Mouse (Mus musculus): ENCODE results near the gene Slc30a4. TPM values are rescaled to one million over a fixed set of nuclear protein-coding genes. Genes with fewer than 3 reads are reported as not detected.

The Slc30a4 gene
- polyA plus RNA-seq (2015; fragmentation: Nextera tagmentation; extraction: Ambion mirVana) = 6.1 and 6.3 TPM in 2 replicates

GRCm38 (mm10) chr2:122702181-122703036 lies at the start of gene Slc30a4:
Gene Slc30a4 (minus strand): TSS chr2:122702663.
- peak within 1 kb of the TSS; percentile 78 for H3K9ac ChIP-seq
- under 1% methylated on average over 105 of the region's 111 CpGs for WGBS
- ATAC-seq (replicated peaks) = peak; percentile 98
- H3K27me3 ChIP-seq (replicated peaks) = no peaks in the 10 kb centered on the region
- H3K9me3 ChIP-seq = no peaks in the 10 kb centered on the region
- H3K27ac ChIP-seq = peak within 1 kb of the TSS; percentile 81
- H3K36me3 ChIP-seq (replicated peaks) = no peaks in the 10 kb centered on the region
- H3K4me3 ChIP-seq = peak within 1 kb of the TSS; percentile 71
- H3K4me1 ChIP-seq = peaks cover 27% of the 10 kb centered on the region
- peak within 1 kb of the TSS; percentile 90 for H3K4me2 ChIP-seq

DNA sequence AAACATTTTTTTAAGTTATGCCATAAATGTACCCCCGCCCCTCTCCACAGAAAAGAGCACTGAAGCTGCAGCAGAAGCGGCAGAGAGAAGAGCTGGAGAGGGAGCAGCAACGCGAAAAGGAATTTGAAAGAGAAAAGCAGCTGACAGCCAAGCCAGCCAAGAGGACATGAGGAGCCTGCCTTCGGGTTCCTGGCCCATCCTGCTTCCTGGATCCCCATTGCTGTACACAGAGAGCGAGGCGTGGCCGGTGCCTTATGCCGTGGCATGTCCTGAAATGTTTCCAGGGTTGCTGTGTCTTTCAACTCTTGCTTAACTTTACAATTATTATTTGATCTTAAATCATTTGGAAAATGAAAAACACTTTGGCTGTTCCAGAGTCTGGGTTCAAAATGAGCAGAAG lies 44.0 kb upstream of the Slc30a4 start:
- ATAC-seq (replicated peaks) = no peak
- peaks cover 25% of the 10 kb centered on the region for H3K36me3 ChIP-seq (replicated peaks)
- 90% methylated on average over 9 of the region's 9 CpGs for WGBS

GRCm38 (mm10) chr2:122739023-122739422 lies 36.6 kb upstream of the Slc30a4 start:
- H3K36me3 ChIP-seq (replicated peaks) = peaks cover 3% of the 10 kb centered on the region; the same call in 1 of the 2 replicates
- peak overlapping the region; percentile 75 for H3K4me2 ChIP-seq
- H3K4me3 ChIP-seq = peak overlapping the region; percentile 88
- H3K9ac ChIP-seq = peak overlapping the region; percentile 93
- H3K27me3 ChIP-seq (replicated peaks) = peaks cover 6% of the 10 kb centered on the region; the same call in 1 of the 2 replicates
- no peak for ATAC-seq (replicated peaks)
- no peaks in the 10 kb centered on the region for H3K9me3 ChIP-seq
- WGBS = 34% methylated on average over 7 of the region's 7 CpGs
- H3K27ac ChIP-seq = peak overlapping the region; percentile 95
- peaks cover 20% of the 10 kb centered on the region for H3K4me1 ChIP-seq

More for the DNA sequence above, 44.0 kb upstream of the Slc30a4 start:
- no peaks in the 10 kb centered on the region for H3K27me3 ChIP-seq (replicated peaks)
- no peak overlapping the region for H3K4me3 ChIP-seq
- no peak overlapping the region for H3K9ac ChIP-seq
- no peak overlapping the region for H3K4me2 ChIP-seq
- no peak overlapping the region for H3K27ac ChIP-seq
- no peaks in the 10 kb centered on the region for H3K9me3 ChIP-seq
- no peaks in the 10 kb centered on the region for H3K4me1 ChIP-seq

GRCm38 (mm10) chr2:122737894-122738830 lies 35.7 kb upstream of the Slc30a4 start, which contains the start of gene Bloc1s6:
Gene Bloc1s6 (plus strand): TSS chr2:122738503.
- Histone ChIP-seq H3K27ac (peak within 1 kb of the TSS; percentile 95), H3K9me3 (no peaks in the 10 kb centered on the region), H3K36me3 (replicated peaks) (no peaks in the 10 kb centered on the region), H3K4me2 (peak within 1 kb of the TSS; percentile 75), H3K4me3 (peak within 1 kb of the TSS; percentile 88), H3K9ac (peak within 1 kb of the TSS; percentile 93), H3K27me3 (replicated peaks) (peaks cover 6% of the 10 kb centered on the region; the same call in 1 of the 2 replicates), H3K4me1 (peaks cover 20% of the 10 kb centered on the region)
- WGBS = under 1% methylated on average over 57 of the region's 59 CpGs
- peak; percentile 97 for ATAC-seq (replicated peaks)

DNA sequence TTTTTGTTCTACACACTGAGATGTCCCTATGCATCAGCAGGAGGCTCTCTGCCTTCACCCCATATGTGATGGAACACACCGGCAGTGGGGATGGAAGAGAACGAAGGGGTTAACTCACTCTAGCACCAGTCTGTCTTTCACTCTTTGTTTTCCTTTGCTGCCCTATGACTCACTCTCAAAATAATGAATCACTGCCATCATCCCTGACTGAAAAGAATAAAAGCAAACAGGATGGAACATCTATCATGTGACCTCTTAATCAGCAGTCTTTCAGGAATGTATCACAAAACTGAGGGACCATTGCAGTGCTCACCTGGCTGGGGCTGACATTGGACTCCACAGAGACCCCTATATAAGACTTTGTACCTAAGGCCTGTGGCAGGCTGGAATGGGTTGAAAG lies 29.0 kb upstream of the Slc30a4 start:
- H3K4me2 ChIP-seq = no peak overlapping the region
- no peaks in the 10 kb centered on the region for H3K9me3 ChIP-seq
- no peak overlapping the region for H3K9ac ChIP-seq
- no peaks in the 10 kb centered on the region for H3K4me1 ChIP-seq
- no peak for ATAC-seq (replicated peaks)
- no peak overlapping the region for H3K4me3 ChIP-seq
- WGBS = 54% methylated on average over 2 of the region's 2 CpGs
- H3K36me3 ChIP-seq (replicated peaks) = no peaks in the 10 kb centered on the region
- H3K27ac ChIP-seq = no peak overlapping the region
- H3K27me3 ChIP-seq (replicated peaks) = peaks cover 6% of the 10 kb centered on the region; the same call in 1 of the 2 replicates

DNA sequence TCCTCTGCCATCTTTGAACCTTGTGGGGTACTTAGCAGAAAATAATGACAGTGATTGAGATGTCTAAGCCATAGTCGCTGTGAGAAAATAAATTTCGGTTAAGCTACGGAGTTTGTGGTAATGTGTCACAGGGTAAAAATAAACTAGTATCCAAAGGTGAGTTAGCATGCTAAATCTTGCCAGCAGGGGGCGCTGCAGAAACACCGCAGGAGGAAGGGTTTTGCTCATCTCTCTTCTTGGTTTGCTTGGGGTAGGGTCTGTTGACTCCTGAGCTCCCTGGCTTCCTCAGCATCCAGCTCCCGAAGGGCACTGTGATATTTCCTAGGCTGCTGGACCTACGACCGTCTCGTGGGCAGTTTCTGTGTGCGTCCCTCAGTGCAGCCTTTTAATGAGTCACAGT lies 23.1 kb upstream of the Slc30a4 start:
- Histone ChIP-seq H3K4me1 (no peaks in the 10 kb centered on the region), H3K27me3 (replicated peaks) (no peaks in the 10 kb centered on the region), H3K9me3 (no peaks in the 10 kb centered on the region), H3K27ac (no peak overlapping the region), H3K36me3 (replicated peaks) (no peaks in the 10 kb centered on the region), H3K4me2 (no peak overlapping the region), H3K4me3 (no peak overlapping the region), H3K9ac (no peak overlapping the region)
- no peak for ATAC-seq (replicated peaks)
- 60% methylated on average over 10 of the region's 10 CpGs for WGBS

GRCm38 (mm10) chr2:122720564-122720963 lies 18.1 kb upstream of the Slc30a4 start:
- no peak overlapping the region for H3K4me3 ChIP-seq
- no peaks in the 10 kb centered on the region for H3K9me3 ChIP-seq
- no peak for ATAC-seq (replicated peaks)
- H3K27ac ChIP-seq = no peak overlapping the region
- no peaks in the 10 kb centered on the region for H3K4me1 ChIP-seq
- no peak overlapping the region for H3K4me2 ChIP-seq
- H3K36me3 ChIP-seq (replicated peaks) = no peaks in the 10 kb centered on the region
- 91% methylated on average over 3 of the region's 3 CpGs for WGBS
- H3K27me3 ChIP-seq (replicated peaks) = no peaks in the 10 kb centered on the region
- no peak overlapping the region for H3K9ac ChIP-seq

GRCm38 (mm10) chr2:122719232-122719631 lies 16.8 kb upstream of the Slc30a4 start:
- Histone ChIP-seq H3K4me1 (no peaks in the 10 kb centered on the region), H3K9ac (no peak overlapping the region), H3K27ac (no peak overlapping the region), H3K9me3 (no peaks in the 10 kb centered on the region), H3K27me3 (replicated peaks) (no peaks in the 10 kb centered on the region), H3K4me3 (no peak overlapping the region), H3K4me2 (no peak overlapping the region), H3K36me3 (replicated peaks) (no peaks in the 10 kb centered on the region)
- 67% methylated on average over 1 of the region's 1 CpGs for WGBS
- no peak for ATAC-seq (replicated peaks)

- 82% methylated on average over 3 of the region's 3 CpGs for WGBS
- no peak for ATAC-seq (replicated peaks)
- no peak overlapping the region for H3K4me3 ChIP-seq
- H3K36me3 ChIP-seq (replicated peaks) = no peaks in the 10 kb centered on the region
- no peaks in the 10 kb centered on the region for H3K4me1 ChIP-seq
- H3K9ac ChIP-seq = no peak overlapping the region
- H3K27me3 ChIP-seq (replicated peaks) = no peaks in the 10 kb centered on the region
- H3K27ac ChIP-seq = no peak overlapping the region
- H3K4me2 ChIP-seq = no peak overlapping the region
- H3K9me3 ChIP-seq = no peaks in the 10 kb centered on the region
Measured at GRCm38 (mm10) chr2:122716301-122716842, 13.9 kb upstream of the Slc30a4 start.

DNA sequence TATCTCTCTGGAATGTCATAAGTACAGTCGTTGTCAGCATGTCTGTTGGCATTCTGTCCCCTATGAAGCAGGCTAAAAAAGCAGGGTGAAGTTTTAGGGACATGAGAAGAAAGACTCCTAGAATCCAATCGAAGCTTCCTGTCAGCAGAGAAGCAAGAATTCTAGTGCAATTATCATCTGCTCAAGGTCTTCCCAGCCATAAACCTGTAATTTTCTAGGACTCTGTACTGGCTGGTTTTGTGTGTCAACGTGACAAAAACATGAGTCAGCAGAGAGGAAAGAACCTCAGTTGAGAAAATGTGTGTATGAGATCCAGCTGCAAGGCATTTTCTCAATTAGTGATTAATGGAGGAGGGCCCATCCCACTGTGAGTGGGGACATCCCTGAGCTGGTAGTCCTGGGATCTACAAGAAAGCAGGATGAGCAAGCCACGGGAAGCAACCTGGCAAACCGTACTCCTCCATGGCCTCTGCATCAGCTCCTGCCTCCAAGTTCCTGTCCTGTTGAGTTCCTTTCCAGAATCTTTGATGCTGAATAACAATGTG lies 12.8 kb upstream of the Slc30a4 start:
- Histone ChIP-seq H3K4me2 (no peak overlapping the region), H3K9me3 (no peaks in the 10 kb centered on the region), H3K27me3 (replicated peaks) (no peaks in the 10 kb centered on the region), H3K9ac (no peak overlapping the region), H3K36me3 (replicated peaks) (no peaks in the 10 kb centered on the region), H3K27ac (no peak overlapping the region), H3K4me3 (no peak overlapping the region), H3K4me1 (no peaks in the 10 kb centered on the region)
- 79% methylated on average over 5 of the region's 5 CpGs for WGBS
- ATAC-seq (replicated peaks) = no peak

- 94% methylated on average over 2 of the region's 2 CpGs for WGBS
- Histone ChIP-seq H3K4me1 (no peaks in the 10 kb centered on the region), H3K27ac (no peak overlapping the region), H3K4me3 (no peak overlapping the region), H3K27me3 (replicated peaks) (no peaks in the 10 kb centered on the region), H3K4me2 (no peak overlapping the region), H3K36me3 (replicated peaks) (no peaks in the 10 kb centered on the region), H3K9ac (no peak overlapping the region), H3K9me3 (no peaks in the 10 kb centered on the region)
- ATAC-seq (replicated peaks) = no peak
Measured at GRCm38 (mm10) chr2:122712848-122713247, 10.4 kb upstream of the Slc30a4 start.
